Mouse (Mus musculus) G1E (cell line): ENCODE measurements around the gene Serpinb9. TPM values are rescaled to one million over a fixed set of nuclear protein-coding genes. Genes with fewer than 3 reads are reported as not detected.

Experiments used
- ATAC-seq: 2 replicates; pipeline ENCODE4 v1.8.0; 2016; ENCODE audit warnings: mild to moderate bottlenecking; ENCODE audit not compliant: insufficient number of reproducible peaks, poor library complexity, low FRiP score, severe bottlenecking; ENCODE audit errors: extremely low read depth
- DNase-seq: peaks from one replicate; pipeline ENCODE4 v3.0.0; 2012; ENCODE audit warnings: low spot score
- H3K27me3 ChIP-seq: 2 replicates; pipeline ENCODE4 v1.6.1; 2012; ENCODE audit warnings: mild to moderate bottlenecking, low read length, inconsistent platforms; ENCODE audit not compliant: insufficient read depth
- H3K36me3 ChIP-seq: replicated peaks from 2 replicates; pipeline ENCODE3; 2012; ENCODE audit warnings: mild to moderate bottlenecking, inconsistent platforms
- H3K4me1 ChIP-seq: 2 replicates; pipeline ENCODE4 v1.6.1; 2012; ENCODE audit warnings: low read depth, low read length, inconsistent platforms, mixed read lengths; ENCODE audit not compliant: insufficient read depth
- H3K4me3 ChIP-seq: 2 replicates; pipeline ENCODE4 v1.5.1; 2012; ENCODE audit warnings: low read depth, mild to moderate bottlenecking, inconsistent platforms, low read length, moderate library complexity, mixed read lengths
- H3K9me3 ChIP-seq: replicated peaks from 2 replicates; pipeline ENCODE4 v1.6.1; 2012; ENCODE audit warnings: inconsistent platforms
- CTCF ChIP-seq: IDR thresholded peaks from 2 replicates; pipeline ENCODE4 v1.5.1; 2012; ENCODE audit warnings: low read depth, low read length, inconsistent platforms, mixed read lengths
- GATA1 ChIP-seq: IDR thresholded peaks from 2 replicates; pipeline ENCODE4 v1.6.1; 2012; ENCODE audit warnings: borderline replicate concordance, low read length, inconsistent platforms, mixed read lengths
- GATA2 ChIP-seq: IDR thresholded peaks from 2 replicates; pipeline ENCODE4 v1.6.1; 2012; ENCODE audit warnings: low read depth, low read length, inconsistent platforms, borderline replicate concordance
- POLR2AphosphoS5 ChIP-seq: IDR thresholded peaks from 2 replicates; pipeline ENCODE4 v1.6.1; 2012; ENCODE audit warnings: low read depth, low read length, inconsistent platforms; ENCODE audit not compliant: insufficient replicate concordance
- TAL1 ChIP-seq: conservative IDR thresholded peaks from 2 replicates; pipeline ENCODE4 v1.6.1; 2012; ENCODE audit warnings: low read depth, low read length, inconsistent platforms, mixed read lengths
- polyA plus RNA-seq: library from polyadenylated mRNA; stranded (reverse); fragments of >175 nt; gene quantifications from 2 replicates; pipeline ENCODE4 v1.2.3, GENCODE M21; 2012
- total RNA-seq, 2 experiments: library from RNA; stranded (forward) in 1 of 2; stranded (reverse) in 1 of 2; fragments of 200-1000 nt in 1 of 2; fragments of >200 nt in 1 of 2; fragmentation: Nextera tagmentation in 1 of 2; gene quantifications; 2 replicates each; pipeline ENCODE4 v1.2.3; 2014 to 2017

The Serpinb9 gene
- total and polyA plus RNA-seq, 3 experiments = 0.15 to 3.4 (median 2.4) TPM

GRCm38 (mm10) chr13:32966116-32966515 is 36.9 kb upstream of the Serpinb9 start:
- ATAC-seq (no peak), DNase-seq (no peak)
- TF ChIP-seq TAL1 (no peak), CTCF (no peak), GATA1 (no peak), GATA2 (no peak), POLR2AphosphoS5 (no peak)
- Histone ChIP-seq H3K36me3 (no peaks in the 10 kb centered on the region), H3K4me1 (no peaks in the 10 kb centered on the region), H3K9me3 (no peaks in the 10 kb centered on the region), H3K27me3 (peaks cover 19% of the 10 kb centered on the region), H3K4me3 (no peak overlapping the region)

GRCm38 (mm10) chr13:32967233-32967632 is 35.8 kb upstream of the Serpinb9 start:
- no peaks in the 10 kb centered on the region; the same call in 1 of the 2 replicates for H3K4me1 ChIP-seq
- H3K4me3 ChIP-seq = no peak overlapping the region
- H3K27me3 ChIP-seq = peaks cover 19% of the 10 kb centered on the region
- ATAC-seq = no peak
- no peak for DNase-seq
- TF ChIP-seq GATA2 = no peak
- TF ChIP-seq GATA1 = no peak
- no peak for TF ChIP-seq TAL1
- TF ChIP-seq CTCF = no peak
- TF ChIP-seq POLR2AphosphoS5 = no peak
- no peaks in the 10 kb centered on the region for H3K36me3 ChIP-seq
- H3K9me3 ChIP-seq = no peaks in the 10 kb centered on the region

GRCm38 (mm10) chr13:32968353-32968984 is 34.6 kb upstream of the Serpinb9 start:
- TF ChIP-seq TAL1 = no peak
- no peak for TF ChIP-seq GATA1
- TF ChIP-seq POLR2AphosphoS5 = no peak
- TF ChIP-seq GATA2 = no peak
- no peak for TF ChIP-seq CTCF
- H3K4me1 ChIP-seq = no peaks in the 10 kb centered on the region; the same call in 1 of the 2 replicates
- DNase-seq = no peak
- H3K36me3 ChIP-seq = no peaks in the 10 kb centered on the region
- ATAC-seq = no peak
- no peaks in the 10 kb centered on the region for H3K9me3 ChIP-seq
- H3K4me3 ChIP-seq = no peak overlapping the region
- peaks cover 16% of the 10 kb centered on the region for H3K27me3 ChIP-seq

GRCm38 (mm10) chr13:32968996-32969640 is 33.9 kb upstream of the Serpinb9 start:
- Histone ChIP-seq H3K9me3 (no peaks in the 10 kb centered on the region), H3K4me1 (no peaks in the 10 kb centered on the region; the same call in 1 of the 2 replicates), H3K4me3 (no peak overlapping the region), H3K27me3 (peaks cover 17% of the 10 kb centered on the region), H3K36me3 (no peaks in the 10 kb centered on the region)
- DNase-seq (no peak), ATAC-seq (no peak)
- TF ChIP-seq TAL1 = no peak
- no peak for TF ChIP-seq CTCF
- TF ChIP-seq GATA1 = no peak
- TF ChIP-seq POLR2AphosphoS5 = no peak
- no peak for TF ChIP-seq GATA2

- Histone ChIP-seq H3K9me3 (no peaks in the 10 kb centered on the region), H3K4me3 (no peak overlapping the region), H3K27me3 (peaks cover 19% of the 10 kb centered on the region), H3K4me1 (no peaks in the 10 kb centered on the region; the same call in 1 of the 2 replicates), H3K36me3 (no peaks in the 10 kb centered on the region)
- no peak for DNase-seq
- no peak for TF ChIP-seq GATA2
- TF ChIP-seq TAL1 = no peak
- no peak for TF ChIP-seq POLR2AphosphoS5
- no peak for TF ChIP-seq CTCF
- no peak for TF ChIP-seq GATA1
- ATAC-seq = no peak
These were observed 33.4 kb upstream of the Serpinb9 start for GRCm38 (mm10) chr13:32969641-32970040.

- H3K9me3 ChIP-seq = no peaks in the 10 kb centered on the region
- peaks cover 13% of the 10 kb centered on the region; the same call in 1 of the 2 replicates for H3K27me3 ChIP-seq
- DNase-seq = no peak
- no peaks in the 10 kb centered on the region for H3K36me3 ChIP-seq
- H3K4me1 ChIP-seq = no peaks in the 10 kb centered on the region; the same call in 1 of the 2 replicates
- no peak for ATAC-seq
- no peak overlapping the region for H3K4me3 ChIP-seq
- no peak for TF ChIP-seq CTCF
- no peak for TF ChIP-seq GATA2
- no peak for TF ChIP-seq POLR2AphosphoS5
- TF ChIP-seq GATA1 = no peak
- TF ChIP-seq TAL1 = no peak
These were observed 32.3 kb upstream of the Serpinb9 start for GRCm38 (mm10) chr13:32970776-32971175.
